Mouse (Mus musculus) kidney, adult 9 months (tissue): ENCODE measurements around the gene Gm14322.
"Not testable (repeated sequence)": the region's sequence is repeated elsewhere in the genome, so short reads cannot be mapped to it uniquely, and the experiment has no call there.

Experiments
- DNase-seq: peaks from one replicate; pipeline ENCODE4 v3.0.0; 2022

Gm14322 gene

GRCm38 (mm10) chr2:177758941-177759558 is at the start of gene Gm14322:
Gene Gm14322, plus strand, starts transcription at chr2:177759288.
- peak; percentile 78 for DNase-seq

- DNase-seq: not testable (repeated sequence)
Observed at GRCm38 (mm10) chr2:177741487-177741886, 17.6 kb upstream of the Gm14322 start.

GRCm38 (mm10) chr2:177787351-177787750 is 28.3 kb downstream of the Gm14322 start:
- DNase-seq: not testable (repeated sequence)

- DNase-seq: not testable (repeated sequence)
Observed at GRCm38 (mm10) chr2:177806170-177806569, 47.1 kb downstream of the Gm14322 start.
